Mouse (Mus musculus) spleen, postnatal 10 days (tissue): Measurements from ENCODE around the gene Pon3.

Experiments
- DNase-seq, 2 experiments: peaks; one replicate each; pipeline ENCODE4 v3.0.0; 2021 to 2022; ENCODE audit warnings: low spot score in 2 of 2

Pon3 gene

DNA sequence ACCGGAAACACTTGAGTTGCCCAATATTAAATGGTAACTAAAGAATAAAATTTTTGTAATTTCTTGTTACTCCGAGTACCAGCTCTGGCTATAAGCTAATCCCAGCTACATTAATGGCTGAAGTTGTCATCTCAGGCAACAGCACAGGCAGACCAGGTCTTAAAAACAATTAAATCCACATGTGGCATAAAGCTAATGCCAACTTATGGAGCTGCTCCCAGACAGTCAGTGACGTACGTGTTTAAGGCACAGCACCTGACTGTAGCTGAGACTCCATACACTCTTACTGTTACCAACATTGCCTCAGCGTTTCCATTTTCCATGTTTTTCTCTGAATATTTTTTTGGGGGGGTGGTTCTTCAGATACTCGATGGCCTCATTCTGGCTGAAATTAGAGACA is 76.9 kb downstream of the Pon3 start:
- DNase-seq, result no peak

DNA sequence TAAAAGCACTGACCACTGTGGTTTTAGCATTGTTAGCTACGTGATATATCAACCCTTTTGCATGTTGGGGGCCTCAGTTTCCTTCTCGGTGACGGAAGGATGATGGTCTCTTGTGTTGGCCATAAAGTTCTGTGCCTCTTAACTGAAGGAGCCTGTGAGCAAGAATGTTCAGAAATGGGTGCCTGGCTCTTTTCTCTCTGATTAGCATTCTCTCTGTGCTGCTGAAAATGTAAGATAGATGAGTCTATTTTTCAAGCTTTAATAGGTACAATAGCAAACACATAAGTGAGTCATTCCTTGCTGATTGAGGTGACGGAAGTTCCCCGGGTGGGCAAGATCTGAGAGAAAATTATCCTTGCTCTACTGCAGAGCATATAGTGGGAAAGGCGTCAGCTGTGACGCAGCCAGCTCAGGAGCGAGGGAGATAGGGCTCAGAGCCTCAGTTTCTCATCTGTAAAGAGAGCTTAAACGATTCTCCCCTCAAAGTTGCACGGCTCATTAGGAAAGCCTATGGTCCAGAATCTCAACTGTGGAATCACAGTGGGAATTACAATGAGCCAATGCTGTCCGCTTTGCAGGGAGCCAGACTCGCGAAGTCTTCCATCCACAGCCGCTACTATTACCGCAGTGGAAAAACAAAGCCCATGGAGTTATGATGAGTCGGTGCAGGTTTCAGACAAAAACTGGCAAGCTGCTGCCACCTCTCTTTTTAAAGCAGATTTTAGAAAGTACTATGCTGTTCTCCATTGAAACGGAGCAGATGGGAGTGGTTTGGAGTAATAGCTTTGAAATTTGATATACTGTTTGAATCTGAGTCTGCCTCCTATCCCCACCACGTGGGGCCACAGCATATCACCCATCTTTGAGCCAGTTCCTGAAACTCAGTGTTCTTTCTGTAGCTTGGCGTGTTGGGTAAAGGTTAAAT is 77.9 kb downstream of the Pon3 start:
- no peak for DNase-seq

DNA sequence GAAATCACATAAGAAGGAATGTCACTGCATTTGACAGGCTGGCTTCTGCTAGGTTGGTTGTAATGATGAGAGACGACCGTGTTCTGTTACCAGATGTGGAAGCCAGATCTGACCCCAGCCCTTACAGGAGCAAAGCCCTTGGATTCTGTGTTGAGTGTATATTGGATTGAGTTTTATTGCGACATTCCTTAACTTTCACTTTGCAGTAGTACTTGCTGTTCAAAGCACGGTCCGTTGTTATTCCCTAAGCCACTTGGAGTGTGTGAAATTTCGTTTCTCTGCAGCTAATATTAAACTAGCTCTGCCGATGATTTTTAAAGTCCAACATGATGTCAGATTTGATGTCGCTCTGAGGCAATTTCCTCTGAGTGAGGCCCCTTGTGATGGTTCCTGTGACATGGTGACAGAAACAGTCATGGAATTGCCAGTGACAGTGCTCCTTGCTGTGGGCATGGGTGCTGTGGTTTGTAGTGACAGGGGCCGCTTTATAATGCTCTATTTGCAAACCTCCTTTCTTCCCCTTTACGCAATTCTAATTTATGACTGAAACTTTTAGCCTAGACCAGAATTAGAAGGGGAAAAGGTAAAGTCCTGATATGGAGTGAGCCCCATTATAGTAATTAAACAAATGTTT is 81.8 kb downstream of the Pon3 start:
- DNase-seq, result no peak

DNA sequence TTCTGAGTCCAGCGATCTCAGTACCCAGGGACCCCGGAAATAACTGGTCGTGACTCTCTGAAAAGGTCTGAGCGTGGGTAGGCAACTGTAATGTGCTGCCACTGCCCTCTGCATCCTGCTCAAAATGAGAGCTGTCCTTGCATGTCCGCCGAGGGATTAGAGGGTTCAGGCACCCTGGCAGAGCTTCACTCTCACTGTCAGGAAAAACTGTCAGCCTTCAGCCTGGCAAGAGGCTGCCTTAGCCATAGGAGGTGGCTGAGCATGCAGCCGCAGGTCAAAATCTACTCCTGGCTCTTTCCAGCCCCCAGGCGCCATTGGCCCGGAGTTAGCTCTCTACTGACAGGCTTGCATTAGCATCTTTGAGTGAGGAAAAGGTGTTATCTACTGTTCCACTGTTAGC is 83.5 kb downstream of the Pon3 start:
- no peak for DNase-seq

DNA sequence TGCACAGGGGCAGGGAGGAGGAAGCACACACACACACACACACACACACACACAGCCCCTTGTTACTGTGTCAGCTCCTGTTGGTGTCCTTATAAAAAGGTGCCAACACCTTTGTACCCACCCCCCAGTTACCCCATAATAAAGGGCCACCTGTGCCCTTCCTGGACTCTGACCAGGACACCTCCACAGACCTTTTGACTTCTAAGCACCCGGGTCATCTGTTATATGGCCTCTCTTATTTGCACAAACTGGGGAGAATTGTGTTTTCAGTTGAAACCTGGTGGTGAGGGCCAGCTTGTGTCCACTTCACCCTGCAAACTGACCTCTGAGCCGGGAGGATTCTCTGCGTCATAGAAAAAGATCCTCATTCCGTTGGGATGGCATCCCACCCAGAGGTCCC is 84.7 kb downstream of the Pon3 start:
- DNase-seq, result no peak
